Mouse (Mus musculus): Measurements from ENCODE around the gene Sec14l1.

- no peak for TF ChIP-seq POLR2A (IDR thresholded peaks at IDR 0.05; ENCODE audit: low read depth, low read length)
- no peak for TF ChIP-seq CTCF (conservative IDR thresholded peaks at IDR 0.05; ENCODE audit: insufficient read depth, insufficient read length, low read depth, low read length)
Measured at GRCm38 (mm10) chr11:117080209-117080608, 34.8 kb upstream of the Sec14l1 start.

Data from kidney, adult 2 months (tissue).